Mouse (Mus musculus) hindbrain, embryonic 16.5 days (tissue): ENCODE measurements around the gene Rprm. TPM values are rescaled to one million over a fixed set of nuclear protein-coding genes. Genes with fewer than 3 reads are reported as not detected.

Experiments
- ATAC-seq: fragments of 200-750 bp; cut with Nextera tagmentation; 2 replicates; pipeline ENCODE4 v1.8.0; 2017; ENCODE audit warnings: moderate TSS enrichment, moderate library complexity
- H3K27ac ChIP-seq: fragments of 300-500 bp; sonication (generic); 2 replicates; pipeline ENCODE4 v1.5.1; 2014; ENCODE audit warnings: low read depth, mild to moderate bottlenecking, control low read depth, low read length, moderate library complexity
- H3K27me3 ChIP-seq: fragments of 300-500 bp; sonication (generic); replicated peaks from 2 replicates; pipeline ENCODE4 v1.6.1; 2014; ENCODE audit warnings: low read length; ENCODE audit not compliant: control insufficient read depth, insufficient read depth
- H3K36me3 ChIP-seq: fragments of 300-500 bp; sonication (generic); 2 replicates; pipeline ENCODE4 v1.6.1; 2014; ENCODE audit warnings: mild to moderate bottlenecking, low read length, moderate library complexity, mixed read lengths; ENCODE audit not compliant: control insufficient read depth, insufficient read depth
- H3K4me1 ChIP-seq: fragments of 300-500 bp; sonication (generic); 2 replicates; pipeline ENCODE4 v1.6.1; 2014; ENCODE audit warnings: low read depth, low read length; ENCODE audit not compliant: control insufficient read depth, insufficient read depth
- H3K4me2 ChIP-seq: fragments of 300-500 bp; sonication (generic); 2 replicates; pipeline ENCODE4 v1.6.1; 2014; ENCODE audit warnings: mild to moderate bottlenecking, low read length, control low read depth, moderate library complexity
- H3K4me3 ChIP-seq: fragments of 300-500 bp; sonication (generic); 2 replicates; pipeline ENCODE4 v1.5.1; 2014; ENCODE audit warnings: mild to moderate bottlenecking, low read length, control low read depth, moderate library complexity
- H3K9ac ChIP-seq: fragments of 300-500 bp; sonication (generic); 2 replicates; pipeline ENCODE4 v1.6.1; 2014; ENCODE audit warnings: low read depth, mild to moderate bottlenecking, control low read depth, low read length, moderate library complexity
- H3K9me3 ChIP-seq: fragments of 300-500 bp; sonication (generic); 2 replicates; pipeline ENCODE4 v1.6.1; 2014; ENCODE audit warnings: mild to moderate bottlenecking, low read length, moderate library complexity; ENCODE audit not compliant: control insufficient read depth
- WGBS: fragments of 180-500 bp; shearing (Covaris S2); extraction: QIAGEN DNeasy Blood & Tissue Kit; methylation state at CpG from one replicate; pipeline ENCODE4 v1.1.7; 2014; 5-methylcytosine and 5-hydroxymethylcytosine counted together
- polyA plus RNA-seq: library from polyadenylated mRNA; unstranded; fragments of >200 nt; fragmentation: Nextera tagmentation; extraction: Ambion mirVana; gene quantifications from 2 replicates; pipeline ENCODE4 v1.2.1, GENCODE M21; 2015

The Rprm gene
- polyA plus RNA-seq, 1 experiment from 2014 or later, result 171 TPM

- H3K4me2 ChIP-seq, result peak overlapping the region; percentile 88
- no peaks in the 10 kb centered on the region; the same call in 1 of the 2 replicates for H3K27me3 ChIP-seq
- H3K27ac ChIP-seq, result peak overlapping the region; percentile 66
- peaks cover 12% of the 10 kb centered on the region for H3K4me1 ChIP-seq
- peak overlapping the region; percentile 69 for H3K9ac ChIP-seq
- ATAC-seq, result peak; percentile 21; the same call in 1 of the 2 replicates
- no peaks in the 10 kb centered on the region for H3K9me3 ChIP-seq
- under 1% methylated on average over 29 of the region's 29 CpGs for WGBS
- H3K4me3 ChIP-seq, result peak overlapping the region; percentile 64
- no peaks in the 10 kb centered on the region for H3K36me3 ChIP-seq
Measured at GRCm38 (mm10) chr2:54083861-54084736, 1.3 kb downstream of the Rprm start.

GRCm38 (mm10) chr2:54078961-54079360, 6.4 kb downstream of the Rprm start:
- peak overlapping the region; percentile 25 for H3K4me2 ChIP-seq
- H3K36me3 ChIP-seq, result no peaks in the 10 kb centered on the region
- no peaks in the 10 kb centered on the region for H3K9me3 ChIP-seq
- no peak overlapping the region for H3K9ac ChIP-seq
- H3K4me3 ChIP-seq, result no peak overlapping the region
- 61% methylated on average over 7 of the region's 7 CpGs for WGBS
- peaks cover 4% of the 10 kb centered on the region; the same call in 1 of the 2 replicates for H3K4me1 ChIP-seq
- H3K27ac ChIP-seq, result no peak overlapping the region
- ATAC-seq, result peak; percentile 59
- no peaks in the 10 kb centered on the region for H3K27me3 ChIP-seq

GRCm38 (mm10) chr2:54071526-54071925, 13.8 kb downstream of the Rprm start:
- Histone ChIP-seq H3K36me3 (no peaks in the 10 kb centered on the region), H3K27me3 (no peaks in the 10 kb centered on the region), H3K4me1 (no peaks in the 10 kb centered on the region), H3K9me3 (no peaks in the 10 kb centered on the region), H3K27ac (no peak overlapping the region), H3K9ac (no peak overlapping the region), H3K4me3 (no peak overlapping the region), H3K4me2 (no peak overlapping the region)
- no peak for ATAC-seq
- WGBS, result 55% methylated on average over 1 of the region's 1 CpGs

DNA sequence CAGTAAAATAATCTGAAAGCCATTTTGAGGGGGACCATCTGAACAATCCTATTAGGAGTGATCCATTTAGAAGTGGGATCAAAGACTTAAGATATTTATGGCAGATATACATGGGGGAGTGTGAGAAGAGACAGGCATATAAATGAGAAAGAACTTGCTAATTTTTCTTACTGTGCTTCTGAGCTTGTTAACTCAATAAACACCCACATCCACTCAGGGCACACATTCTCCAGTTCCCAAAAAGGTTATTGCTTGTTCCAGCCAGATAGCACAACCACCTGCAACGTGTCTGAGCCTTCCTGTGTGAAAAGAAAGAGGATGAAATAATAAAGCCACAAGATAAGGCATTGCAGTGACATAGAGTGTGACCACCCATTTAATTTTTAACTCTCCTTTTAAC, 22.9 kb downstream of the Rprm start:
- no peaks in the 10 kb centered on the region for H3K27me3 ChIP-seq
- H3K4me2 ChIP-seq, result no peak overlapping the region
- no peak overlapping the region for H3K9ac ChIP-seq
- H3K4me3 ChIP-seq, result no peak overlapping the region
- no peaks in the 10 kb centered on the region for H3K4me1 ChIP-seq
- no peaks in the 10 kb centered on the region for H3K36me3 ChIP-seq
- no peak for ATAC-seq
- no peak overlapping the region for H3K27ac ChIP-seq
- 48% methylated on average over 1 of the region's 1 CpGs for WGBS
- H3K9me3 ChIP-seq, result no peaks in the 10 kb centered on the region

DNA sequence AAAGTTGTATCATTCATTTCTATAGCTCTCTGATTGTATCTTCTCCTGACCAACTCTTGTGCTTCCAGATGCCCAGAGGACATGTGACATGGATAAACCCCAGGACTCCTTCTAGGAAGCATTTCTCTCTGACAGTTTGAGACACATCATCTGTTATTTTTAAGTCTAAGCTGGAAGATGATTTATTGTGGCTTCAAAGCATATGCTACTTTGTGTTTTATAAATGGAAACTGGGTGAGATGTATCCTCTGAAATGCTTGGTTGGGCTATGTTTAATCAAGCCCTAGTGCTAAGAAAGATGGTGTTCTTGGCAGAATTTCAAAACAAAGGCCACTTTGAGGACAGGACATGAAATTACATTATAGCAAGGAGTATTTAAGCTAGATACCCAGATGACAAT, 24.3 kb downstream of the Rprm start:
- no peaks in the 10 kb centered on the region for H3K4me1 ChIP-seq
- no peak for ATAC-seq
- no peak overlapping the region for H3K27ac ChIP-seq
- H3K36me3 ChIP-seq, result no peaks in the 10 kb centered on the region
- H3K9me3 ChIP-seq, result no peaks in the 10 kb centered on the region
- no peak overlapping the region for H3K4me2 ChIP-seq
- H3K27me3 ChIP-seq, result no peaks in the 10 kb centered on the region
- H3K9ac ChIP-seq, result no peak overlapping the region
- H3K4me3 ChIP-seq, result no peak overlapping the region
